Mouse (Mus musculus): ENCODE results near the gene Bhlhe41.

- TF ChIP-seq POLR2A (IDR thresholded peaks at IDR 0.05; ENCODE audit: insufficient read length, low read depth) (no peak), POLR2AphosphoS2 (IDR thresholded peaks at IDR 0.05; ENCODE audit: insufficient read length, low read depth) (no peak)
Measured at GRCm38 (mm10) chr6:145830117-145830516, 35.2 kb downstream of the Bhlhe41 start.

All from myocyte (in vitro differentiated cells).